Mouse (Mus musculus): Measurements from ENCODE around the gene A530084C06Rik. TPM values are rescaled to one million over a fixed set of nuclear protein-coding genes. Genes with fewer than 3 reads are reported as not detected.

Gene A530084C06Rik
- total RNA-seq (2022) = not detected

DNA sequence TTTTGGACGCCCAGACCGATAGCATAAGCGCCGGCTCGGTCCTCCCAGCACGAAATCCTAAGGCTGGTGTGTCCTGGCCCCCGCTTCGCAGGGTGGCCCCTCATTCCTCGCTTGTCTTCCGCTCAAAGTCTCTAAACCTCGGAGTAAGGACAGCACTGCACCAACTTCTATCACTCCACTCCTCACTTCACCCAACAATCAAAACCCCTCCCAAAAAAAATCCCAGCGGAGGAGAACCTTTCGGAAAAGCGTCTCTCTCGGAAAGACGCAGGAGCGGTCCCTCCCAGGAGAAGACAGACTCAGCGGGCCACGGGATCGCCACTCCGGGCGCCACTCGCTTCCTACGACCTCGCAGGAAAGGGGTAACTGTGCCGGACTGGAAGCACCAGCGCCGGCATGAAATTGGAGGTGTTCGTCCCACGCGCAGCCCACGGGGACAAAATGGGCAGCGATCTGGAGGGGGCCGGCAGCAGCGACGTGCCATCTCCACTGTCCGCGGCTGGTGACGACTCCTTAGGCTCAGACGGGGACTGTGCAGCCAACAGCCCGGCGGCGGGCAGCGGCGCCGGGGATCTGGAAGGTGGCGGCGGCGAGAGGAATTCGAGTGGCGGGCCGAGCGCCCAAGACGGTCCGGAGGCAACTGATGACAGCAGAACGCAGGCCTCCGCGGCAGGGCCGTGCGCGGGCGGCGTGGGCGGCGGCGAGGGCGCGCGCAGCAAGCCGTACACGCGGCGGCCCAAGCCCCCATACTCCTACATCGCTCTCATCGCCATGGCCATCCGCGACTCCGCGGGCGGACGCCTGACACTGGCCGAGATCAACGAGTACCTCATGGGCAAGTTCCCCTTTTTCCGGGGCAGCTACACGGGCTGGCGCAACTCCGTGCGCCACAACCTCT, at the start of gene A530084C06Rik:
A530084C06Rik (minus strand) TSS at position 813 of the 898 bp plus-strand sequence.
- no peak for DNase-seq

DNA sequence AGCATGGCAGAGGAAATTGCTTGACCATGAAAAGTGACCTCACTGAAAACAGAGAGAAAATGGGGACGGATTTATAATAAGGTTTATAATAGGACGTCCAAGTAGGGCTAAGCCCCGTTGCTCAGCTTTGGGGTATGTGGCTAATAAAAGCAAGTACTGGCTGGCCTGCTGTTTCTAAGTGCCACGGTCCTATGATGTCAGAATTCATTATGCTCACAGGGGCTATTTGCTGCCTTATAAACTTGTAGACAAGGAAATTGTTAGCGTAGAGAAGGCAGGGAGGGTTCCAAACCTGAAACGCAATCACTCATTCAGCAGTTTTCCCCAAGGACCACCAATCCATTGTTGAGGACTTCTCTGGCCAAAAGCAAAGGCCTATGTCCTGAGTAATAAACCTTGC, 44.8 kb upstream of the A530084C06Rik start:
- DNase-seq = no peak

GRCm38 (mm10) chr13:31599576-31599975, 40.4 kb upstream of the A530084C06Rik start:
- no peak for DNase-seq

- DNase-seq = peak; percentile 24
These were observed 28.2 kb upstream of the A530084C06Rik start for GRCm38 (mm10) chr13:31587341-31587740.

- DNase-seq = no peak
These were observed 20.7 kb upstream of the A530084C06Rik start for GRCm38 (mm10) chr13:31579866-31580265.

DNA sequence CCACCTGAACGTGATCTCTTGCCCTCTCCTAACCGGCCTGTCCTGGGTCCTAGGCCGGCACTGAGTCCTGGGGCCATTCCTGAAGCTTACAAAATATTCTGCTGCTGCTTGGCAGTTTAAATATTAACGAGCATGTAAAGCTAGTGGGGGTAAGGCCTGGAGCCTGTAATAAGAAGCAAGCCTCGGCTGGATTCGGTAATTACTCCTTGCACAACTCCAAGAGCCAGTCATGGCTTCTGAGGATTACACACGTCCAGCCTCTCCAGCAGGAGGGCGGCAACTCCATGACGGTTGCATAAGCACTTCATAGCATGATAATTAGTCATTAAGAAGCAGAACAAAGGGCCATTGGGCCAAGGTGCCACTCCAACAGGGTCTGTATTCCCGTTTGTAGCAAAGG, 19.3 kb upstream of the A530084C06Rik start:
- no peak for DNase-seq

- DNase-seq = no peak
These were observed 18.4 kb upstream of the A530084C06Rik start for GRCm38 (mm10) chr13:31577576-31577975.

- DNase-seq = no peak
These were observed 17.6 kb upstream of the A530084C06Rik start for GRCm38 (mm10) chr13:31576696-31577095.

GRCm38 (mm10) chr13:31574627-31575026, 15.5 kb upstream of the A530084C06Rik start:
- DNase-seq = no peak

- DNase-seq = no peak
These were observed 13.8 kb upstream of the A530084C06Rik start for GRCm38 (mm10) chr13:31572806-31573508.

DNA sequence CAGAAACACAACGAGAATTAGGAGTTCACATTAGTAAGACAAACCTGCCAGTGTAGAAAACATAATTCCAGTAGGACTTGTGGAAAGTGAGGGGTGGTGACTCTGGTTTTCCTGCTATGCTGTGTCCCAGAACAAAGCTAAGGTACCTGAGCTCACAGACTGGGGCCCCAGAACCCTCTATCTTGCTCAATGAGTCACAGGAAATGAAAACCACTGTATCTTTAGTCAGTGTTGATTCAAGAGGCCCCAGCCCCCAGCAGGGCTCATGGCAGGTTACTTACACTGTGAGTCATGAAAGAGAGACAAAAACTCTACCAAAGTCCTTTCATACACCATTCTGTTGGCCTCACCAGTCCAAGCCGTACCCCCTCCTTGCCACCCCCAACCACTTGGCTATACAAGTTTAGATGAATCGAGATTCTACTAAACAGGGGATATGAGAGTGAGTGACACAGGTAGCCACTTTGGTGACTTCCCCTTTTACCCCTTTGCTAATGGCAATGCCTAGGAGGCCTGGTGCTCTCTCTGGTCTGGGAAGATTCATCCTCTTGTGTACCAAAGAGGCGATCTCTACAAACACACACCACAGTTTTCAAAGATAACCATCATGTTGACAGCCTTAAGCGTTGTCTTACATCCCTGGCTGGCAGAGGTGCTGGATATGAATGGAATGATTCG, 8.6 kb upstream of the A530084C06Rik start:
- no peak for DNase-seq

GRCm38 (mm10) chr13:31567099-31567498, 8.0 kb upstream of the A530084C06Rik start:
- DNase-seq = no peak

GRCm38 (mm10) chr13:31564394-31564793, 5.3 kb upstream of the A530084C06Rik start:
- no peak for DNase-seq

- DNase-seq = peak; percentile 25
These were observed 449 bp upstream of the A530084C06Rik start for GRCm38 (mm10) chr13:31559419-31560144.

GRCm38 (mm10) chr13:31557768-31558520, 1.2 kb downstream of the A530084C06Rik start:
- peak; percentile 31 for DNase-seq

- DNase-seq = no peak
These were observed 2.0 kb downstream of the A530084C06Rik start for GRCm38 (mm10) chr13:31556964-31557767.

DNA sequence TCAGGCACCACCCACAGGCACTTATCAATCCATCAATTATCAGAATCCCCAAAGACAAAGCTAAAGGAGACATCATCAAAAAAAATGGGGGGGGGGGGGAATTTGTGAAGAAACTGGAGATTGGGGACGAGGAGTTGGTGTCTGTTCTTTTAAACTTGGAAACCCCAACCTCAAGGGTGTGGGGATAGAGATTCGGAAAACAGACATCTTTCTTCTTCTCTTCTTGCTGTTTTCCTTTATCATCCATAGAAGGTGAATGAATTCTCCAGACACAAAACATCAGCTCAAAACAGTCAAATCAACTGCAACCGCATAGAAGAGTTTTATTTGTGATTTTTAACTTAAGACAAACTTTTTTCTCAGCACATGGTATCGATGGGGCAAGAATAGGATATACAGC, 3.3 kb downstream of the A530084C06Rik start, which contains the start of gene Foxq1:
Foxq1 (plus strand) TSS at position 301 of the 400 bp plus-strand sequence.
- DNase-seq = no peak

DNA sequence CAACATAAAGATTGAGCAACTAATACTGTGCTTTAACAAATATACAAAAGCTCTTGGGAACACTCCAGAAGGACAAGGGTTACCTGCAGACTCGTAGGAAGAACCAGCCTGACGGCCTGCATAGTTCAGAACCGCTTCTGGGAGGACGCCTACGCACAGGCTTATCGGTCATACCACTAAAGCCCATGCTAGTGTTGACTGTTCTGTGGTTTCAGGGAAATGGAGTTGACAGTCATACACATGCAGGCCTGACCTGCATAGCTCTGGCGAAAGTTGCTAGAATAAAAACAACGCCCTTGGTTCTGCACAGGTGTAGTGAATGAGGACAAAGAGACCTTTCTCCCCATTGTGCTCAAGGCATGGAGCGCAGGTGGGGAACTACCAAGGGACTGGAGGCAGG, 11.5 kb downstream of the A530084C06Rik start:
- DNase-seq = no peak

- DNase-seq = no peak
These were observed 11.9 kb downstream of the A530084C06Rik start for GRCm38 (mm10) chr13:31547204-31547603.

GRCm38 (mm10) chr13:31546784-31547183, 12.3 kb downstream of the A530084C06Rik start:
- DNase-seq = no peak

All from adrenal gland, adult 8-10 months (tissue).